Mouse (Mus musculus) embryonic facial prominence, embryonic 14.5 days (tissue): ENCODE measurements at regions not wholly inside any gene's neighbourhood (a gene's known extent, or its start where the extent isn't known, plus 50 kb on each side); places are given as distances from the start of the nearest gene placed in this dataset.
"Not testable (repeated sequence)": the region's sequence is repeated elsewhere in the genome, so short reads cannot be mapped to it uniquely, and the experiment has no call there.

Experiments
- ATAC-seq: fragments of 200-750 bp; cut with Nextera tagmentation; 2 replicates; pipeline ENCODE4 v1.8.0; 2017; ENCODE audit warnings: low read depth, moderate number of reproducible peaks, moderate TSS enrichment
- DNase-seq: peaks from one replicate; pipeline ENCODE4 v3.0.0-alpha.2; 2015; ENCODE audit warnings: low spot score
- H3K27ac ChIP-seq: fragments of 300-500 bp; sonication (generic); replicated peaks from 2 replicates; pipeline ENCODE4 v1.5.1; 2014; ENCODE audit warnings: low read depth, mild to moderate bottlenecking, low read length, moderate library complexity
- H3K27me3 ChIP-seq: fragments of 300-500 bp; sonication (generic); replicated peaks from 2 replicates; pipeline ENCODE4 v1.6.1; 2014; ENCODE audit warnings: low read length; ENCODE audit not compliant: control insufficient read depth, insufficient read depth
- H3K36me3 ChIP-seq: fragments of 300-500 bp; sonication (generic); 2 replicates; pipeline ENCODE4 v1.6.1; 2014; ENCODE audit warnings: low read length, mixed read lengths; ENCODE audit not compliant: control insufficient read depth, insufficient read depth
- H3K4me1 ChIP-seq: fragments of 300-500 bp; sonication (generic); 2 replicates; pipeline ENCODE4 v1.6.1; 2014; ENCODE audit warnings: antibody characterized with exemption, low read length; ENCODE audit not compliant: control insufficient read depth, insufficient read depth
- H3K4me2 ChIP-seq: fragments of 300-500 bp; sonication (generic); 2 replicates; pipeline ENCODE4 v1.6.1; 2014; ENCODE audit warnings: low read depth, mild to moderate bottlenecking, low read length, moderate library complexity, mixed read lengths
- H3K4me3 ChIP-seq: fragments of 300-500 bp; sonication (generic); 2 replicates; pipeline ENCODE4 v1.5.1; 2014; ENCODE audit warnings: low read depth, mild to moderate bottlenecking, low read length
- H3K9ac ChIP-seq: fragments of 300-500 bp; sonication (generic); 2 replicates; pipeline ENCODE4 v1.6.1; 2014; ENCODE audit warnings: low read depth, mild to moderate bottlenecking, low read length, moderate library complexity, mixed read lengths
- H3K9me3 ChIP-seq: fragments of 300-500 bp; sonication (generic); 2 replicates; pipeline ENCODE4 v1.6.1; 2016; ENCODE audit warnings: low read length; ENCODE audit not compliant: control insufficient read depth
- WGBS: fragments of 180-500 bp; shearing (Covaris S2); extraction: QIAGEN DNeasy Blood & Tissue Kit; methylation state at CpG from one replicate; pipeline ENCODE4 v1.1.7; 2014; 5-methylcytosine and 5-hydroxymethylcytosine counted together

DNA sequence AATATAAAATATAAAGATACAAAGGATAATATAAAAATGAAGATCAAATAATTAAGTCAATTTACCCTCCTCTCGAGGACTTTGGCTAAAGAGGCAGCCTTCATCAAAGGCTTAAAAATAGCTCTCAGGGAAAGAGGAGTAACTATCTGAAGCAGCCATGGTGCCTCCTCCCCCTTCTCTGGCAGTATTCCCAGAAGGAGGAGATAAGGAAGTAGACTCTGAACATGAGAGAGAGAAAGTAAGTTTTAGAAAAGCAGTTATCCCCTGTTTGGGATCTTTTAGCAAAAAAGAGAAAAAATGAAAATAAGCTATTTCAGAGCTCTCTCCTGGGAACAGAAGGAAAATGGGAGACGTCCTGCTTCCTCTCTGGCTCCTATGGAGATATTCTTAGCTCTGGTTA is 406.7 kb upstream of the Jmjd1c start:
- DNase-seq, H3K4me2 ChIP-seq, ATAC-seq, H3K4me1 ChIP-seq, H3K4me3 ChIP-seq, H3K27me3 ChIP-seq, H3K27ac ChIP-seq, H3K36me3 ChIP-seq, H3K9ac ChIP-seq: not testable (repeated sequence)
- peaks cover 18% of the 10 kb centered on the region for H3K9me3 ChIP-seq
- WGBS = 72% methylated on average over 2 of the region's 2 CpGs

DNA sequence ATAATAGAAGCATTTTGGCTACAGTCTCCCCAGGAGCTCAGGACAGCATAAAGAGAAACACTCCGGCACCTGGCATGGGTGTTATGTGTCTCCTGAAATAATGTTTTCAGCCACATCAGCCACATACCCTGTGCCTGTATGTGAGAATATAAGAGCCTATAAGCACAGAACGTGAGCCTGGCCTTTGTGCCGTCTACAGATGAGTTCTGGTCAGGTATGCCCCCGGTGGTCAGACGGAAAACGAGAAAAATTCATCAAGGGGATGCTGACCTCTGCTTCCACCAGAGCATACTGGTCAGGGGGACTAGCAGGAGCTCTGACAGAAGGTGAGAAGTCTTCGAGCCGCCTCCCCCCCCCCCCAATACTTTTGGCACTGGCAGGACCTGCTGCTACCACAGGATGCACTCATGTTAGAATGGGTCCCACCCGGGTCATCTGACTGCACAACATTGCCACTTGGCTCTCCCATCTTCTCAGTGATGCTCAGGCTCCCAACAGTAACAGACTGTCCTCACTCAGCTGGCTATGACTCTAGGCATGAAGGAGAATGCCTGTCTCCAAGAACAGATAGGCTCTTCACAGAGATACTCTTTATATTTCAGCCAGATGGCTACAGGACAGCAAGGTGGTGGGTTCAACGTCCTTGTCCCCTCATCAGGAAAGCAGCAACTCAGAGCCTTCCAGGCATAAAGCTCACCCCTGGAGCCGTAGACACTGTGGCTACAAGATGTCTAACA is 401.2 kb upstream of the Jmjd1c start:
- ATAC-seq (no peak), DNase-seq (no peak)
- H3K36me3 ChIP-seq = no peaks in the 10 kb centered on the region
- no peak overlapping the region for H3K4me3 ChIP-seq
- no peak overlapping the region for H3K27ac ChIP-seq
- WGBS = 88% methylated on average over 9 of the region's 11 CpGs
- H3K4me2 ChIP-seq = no peak overlapping the region
- H3K4me1 ChIP-seq = no peaks in the 10 kb centered on the region
- 0 out of 2 replicates have a peak, but pooled peaks cover 1% of the 10 kb centered on the region for H3K9me3 ChIP-seq
- no peak overlapping the region for H3K9ac ChIP-seq
- H3K27me3 ChIP-seq = no peaks in the 10 kb centered on the region

DNA sequence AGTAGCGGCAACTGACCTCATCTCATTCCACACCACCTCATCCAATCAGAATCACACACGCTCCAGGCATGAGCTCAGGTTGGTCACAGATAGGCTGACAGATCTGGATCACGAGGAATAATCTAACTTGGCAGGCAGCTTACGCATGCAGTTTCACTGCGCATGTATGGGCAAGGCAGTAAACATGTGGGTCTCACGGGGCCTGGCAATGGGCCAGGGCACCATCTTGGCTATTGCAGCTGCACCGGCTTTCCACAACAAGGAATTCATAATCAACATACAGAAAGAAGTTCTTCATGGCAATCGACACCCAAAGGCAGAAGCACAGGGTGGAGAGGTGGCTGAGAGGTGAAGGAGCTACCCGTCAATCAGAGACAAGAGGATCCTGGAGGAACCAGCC is 381.0 kb upstream of the Jmjd1c start:
- ATAC-seq, H3K27me3 ChIP-seq, H3K36me3 ChIP-seq, H3K4me1 ChIP-seq, H3K9me3 ChIP-seq, H3K27ac ChIP-seq, DNase-seq, H3K4me2 ChIP-seq, H3K4me3 ChIP-seq, H3K9ac ChIP-seq: not testable (repeated sequence)
- WGBS = 86% methylated on average over 9 of the region's 9 CpGs

DNA sequence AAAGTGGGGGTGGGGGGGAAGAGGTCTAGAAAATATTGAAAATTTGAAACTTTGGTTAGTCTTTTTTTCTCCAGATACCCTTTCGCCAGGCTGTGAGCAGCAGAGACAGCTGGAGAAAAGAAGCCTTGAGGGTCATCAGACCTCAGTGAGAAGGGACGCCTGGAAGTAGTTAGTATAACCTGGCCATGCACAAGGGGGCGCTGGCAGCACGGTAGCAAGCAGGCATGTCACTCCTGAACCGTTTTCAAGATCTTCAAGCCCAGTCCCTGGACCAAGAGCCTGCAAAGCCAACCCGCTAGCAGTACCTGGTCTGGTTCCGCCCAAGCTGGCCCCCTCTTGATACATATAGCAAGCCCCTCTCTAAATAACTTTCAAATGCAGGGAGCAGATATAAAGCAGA is 378.0 kb upstream of the Jmjd1c start:
- H3K9ac ChIP-seq = no peak overlapping the region
- no peaks in the 10 kb centered on the region for H3K36me3 ChIP-seq
- WGBS = 64% methylated on average over 7 of the region's 7 CpGs
- no peaks in the 10 kb centered on the region for H3K4me1 ChIP-seq
- H3K27me3 ChIP-seq = no peaks in the 10 kb centered on the region
- H3K4me3 ChIP-seq = no peak overlapping the region
- no peak overlapping the region for H3K4me2 ChIP-seq
- no peak overlapping the region for H3K27ac ChIP-seq
- ATAC-seq (no peak), DNase-seq (no peak)
- 0 out of 2 replicates have a peak, but pooled peaks cover 13% of the 10 kb centered on the region for H3K9me3 ChIP-seq

DNA sequence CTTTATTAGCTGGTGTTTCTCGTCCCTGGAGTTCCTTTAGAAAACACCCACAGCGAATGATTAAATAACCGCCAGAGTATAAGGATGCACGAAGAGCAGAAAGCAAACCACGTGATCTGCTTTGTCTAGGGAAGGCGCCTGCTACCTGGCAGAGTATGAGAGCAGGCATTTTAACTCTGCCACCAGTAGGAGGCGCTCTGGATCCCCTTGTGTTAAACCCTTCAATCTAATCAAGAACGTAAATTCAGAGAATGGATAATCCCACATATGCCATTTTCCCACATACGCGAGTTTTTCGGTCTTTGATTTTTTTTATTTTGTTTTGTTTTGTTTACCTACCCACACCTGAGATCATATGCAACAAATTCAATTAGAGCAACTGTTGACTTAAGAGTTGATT is 376.1 kb upstream of the Jmjd1c start:
- no peak overlapping the region for H3K9ac ChIP-seq
- H3K4me3 ChIP-seq = no peak overlapping the region
- H3K27ac ChIP-seq = no peak overlapping the region
- H3K4me2 ChIP-seq = no peak overlapping the region
- H3K4me1 ChIP-seq = no peaks in the 10 kb centered on the region
- DNase-seq (no peak), ATAC-seq (no peak)
- 93% methylated on average over 11 of the region's 11 CpGs for WGBS
- 0 out of 2 replicates have a peak, but pooled peaks cover 13% of the 10 kb centered on the region for H3K9me3 ChIP-seq
- H3K36me3 ChIP-seq = no peaks in the 10 kb centered on the region
- no peaks in the 10 kb centered on the region for H3K27me3 ChIP-seq

DNA sequence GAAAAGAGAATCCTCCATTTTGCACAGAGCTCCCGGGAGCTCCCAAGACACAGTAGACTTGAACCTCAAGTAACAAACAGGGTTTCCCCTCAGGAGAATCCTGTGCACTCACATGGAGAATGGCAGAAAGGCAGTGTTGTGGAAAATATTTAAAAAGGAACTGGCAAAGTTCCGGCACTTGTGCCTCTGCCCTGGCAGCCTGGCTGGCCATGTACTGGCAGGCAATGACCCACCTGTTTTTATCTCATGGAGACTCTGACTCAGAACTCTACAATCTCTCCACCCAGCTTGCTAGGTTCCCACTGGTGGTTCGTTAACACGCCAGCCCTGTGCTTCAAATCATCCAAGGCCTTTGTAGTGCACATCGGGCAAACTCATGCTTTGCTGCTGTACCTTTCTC is 362.3 kb upstream of the Jmjd1c start:
- H3K4me2 ChIP-seq = no peak overlapping the region
- H3K9me3 ChIP-seq = 0 out of 2 replicates have a peak, but pooled peaks cover 6% of the 10 kb centered on the region
- DNase-seq = no peak
- no peaks in the 10 kb centered on the region for H3K36me3 ChIP-seq
- no peak overlapping the region for H3K9ac ChIP-seq
- 94% methylated on average over 5 of the region's 5 CpGs for WGBS
- no peak overlapping the region for H3K27ac ChIP-seq
- no peak for ATAC-seq
- no peak overlapping the region for H3K4me3 ChIP-seq
- H3K27me3 ChIP-seq = no peaks in the 10 kb centered on the region
- H3K4me1 ChIP-seq = no peaks in the 10 kb centered on the region

DNA sequence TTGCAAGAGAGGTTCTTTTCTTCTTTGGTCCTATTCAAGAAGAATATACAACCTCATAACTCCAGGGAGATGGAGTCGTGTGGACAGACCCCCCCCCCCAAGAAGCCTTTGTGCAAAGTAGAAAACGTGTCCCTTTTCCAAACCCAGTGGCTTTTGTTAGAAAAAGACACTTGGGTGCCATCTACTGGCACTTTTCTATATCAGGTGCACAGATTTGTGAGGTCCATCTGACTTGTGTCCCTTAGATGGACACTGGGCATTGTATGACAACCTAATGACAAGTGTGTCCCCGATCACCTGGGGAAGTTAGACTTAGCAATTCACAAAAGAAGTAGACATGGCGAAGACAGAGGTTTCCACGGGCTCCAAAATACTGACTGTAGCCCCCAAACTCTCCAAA is 361.1 kb upstream of the Jmjd1c start:
- no peak overlapping the region for H3K4me2 ChIP-seq
- no peaks in the 10 kb centered on the region for H3K36me3 ChIP-seq
- ATAC-seq = no peak
- H3K27me3 ChIP-seq = no peaks in the 10 kb centered on the region
- H3K4me1 ChIP-seq = no peaks in the 10 kb centered on the region
- H3K27ac ChIP-seq = no peak overlapping the region
- DNase-seq = peak; percentile 28
- H3K9me3 ChIP-seq = 0 out of 2 replicates have a peak, but pooled peaks cover 3% of the 10 kb centered on the region
- no peak overlapping the region for H3K9ac ChIP-seq
- no peak overlapping the region for H3K4me3 ChIP-seq
- 62% methylated on average over 5 of the region's 5 CpGs for WGBS

DNA sequence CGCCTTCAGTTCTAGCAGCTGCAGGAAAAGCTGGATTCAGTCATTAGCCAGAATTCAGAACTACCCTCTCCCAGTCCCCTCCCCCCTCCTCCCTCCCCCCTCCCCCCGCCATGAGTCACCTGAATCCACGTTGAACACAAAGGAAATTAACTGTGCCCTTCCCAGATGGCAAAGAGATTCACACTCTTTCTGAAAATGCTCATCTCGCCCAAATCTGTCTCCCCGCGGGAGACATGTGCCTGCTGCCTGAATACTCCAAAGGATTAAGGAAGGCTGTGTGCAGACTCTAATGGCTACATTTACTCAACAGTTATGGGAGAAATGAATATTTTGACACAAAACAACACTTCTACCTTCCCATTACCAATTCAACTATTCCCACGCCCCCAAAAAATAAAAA is 356.9 kb upstream of the Jmjd1c start:
- DNase-seq (no peak), ATAC-seq (no peak)
- no peaks in the 10 kb centered on the region for H3K4me1 ChIP-seq
- no peak overlapping the region for H3K9ac ChIP-seq
- no peak overlapping the region for H3K4me3 ChIP-seq
- H3K4me2 ChIP-seq = no peak overlapping the region
- no peaks in the 10 kb centered on the region for H3K27me3 ChIP-seq
- 78% methylated on average over 5 of the region's 7 CpGs for WGBS
- no peak overlapping the region for H3K27ac ChIP-seq
- no peaks in the 10 kb centered on the region for H3K36me3 ChIP-seq
- H3K9me3 ChIP-seq = no peaks in the 10 kb centered on the region

DNA sequence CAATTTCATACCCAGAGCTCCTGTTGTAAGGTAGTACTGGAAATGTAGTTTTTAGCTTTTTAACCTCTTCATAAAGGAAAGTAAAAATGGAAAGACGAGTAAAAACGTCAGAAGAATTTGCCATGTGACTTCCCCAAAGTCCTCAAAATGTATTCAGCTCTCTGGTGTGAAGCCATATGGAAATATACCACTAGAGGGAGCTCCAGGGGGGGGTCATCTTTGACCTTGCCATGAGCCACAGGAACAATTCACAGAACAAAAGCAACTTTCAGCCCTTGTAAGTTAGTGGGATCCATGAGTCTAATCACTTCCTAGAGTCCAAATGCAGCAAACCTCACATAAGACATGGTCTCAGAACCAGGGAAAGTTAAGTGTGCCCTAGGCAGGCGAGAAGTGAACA is 354.1 kb upstream of the Jmjd1c start:
- WGBS = 61% methylated on average over 3 of the region's 3 CpGs
- DNase-seq = no peak

More for the DNA sequence above, 354.1 kb upstream of the Jmjd1c start:
- Histone ChIP-seq H3K9ac (no peak overlapping the region), H3K9me3 (no peaks in the 10 kb centered on the region), H3K4me2 (no peak overlapping the region), H3K4me1 (no peaks in the 10 kb centered on the region), H3K27ac (no peak overlapping the region), H3K27me3 (no peaks in the 10 kb centered on the region), H3K4me3 (no peak overlapping the region), H3K36me3 (no peaks in the 10 kb centered on the region)
- no peak for ATAC-seq
